Mouse (Mus musculus) heart, embryonic 15.5 days (tissue): ENCODE measurements at regions not wholly inside any gene's neighbourhood (a gene's known extent, or its start where the extent isn't known, plus 50 kb on each side); places are given as distances from the start of the nearest gene placed in this dataset.

Experiments used
- ATAC-seq: fragments of 200-750 bp; cut with Nextera tagmentation; replicated peaks from 2 replicates; pipeline ENCODE4 v1.8.0; 2017; ENCODE audit warnings: low read depth, moderate TSS enrichment; ENCODE audit not compliant: insufficient number of reproducible peaks, insufficient read depth, low FRiP score
- H3K27ac ChIP-seq: fragments of 300-500 bp; sonication (generic); 2 replicates; pipeline ENCODE4 v1.5.1; 2015; ENCODE audit warnings: mild to moderate bottlenecking, inconsistent platforms
- H3K27me3 ChIP-seq: fragments of 300-500 bp; sonication (generic); 2 replicates; pipeline ENCODE4 v1.6.1; 2015; ENCODE audit warnings: inconsistent platforms
- H3K36me3 ChIP-seq: fragments of 300-500 bp; sonication (generic); 2 replicates; pipeline ENCODE4 v1.6.1; 2015; ENCODE audit warnings: mild to moderate bottlenecking, inconsistent platforms
- H3K4me1 ChIP-seq: fragments of 300-500 bp; sonication (generic); replicated peaks from 2 replicates; pipeline ENCODE4 v1.6.1; 2015; ENCODE audit warnings: inconsistent platforms
- H3K4me2 ChIP-seq: fragments of 300-500 bp; sonication (generic); 2 replicates; pipeline ENCODE4 v1.6.1; 2015; ENCODE audit warnings: inconsistent platforms, mild to moderate bottlenecking, moderate library complexity
- H3K4me3 ChIP-seq: fragments of 300-500 bp; sonication (generic); 2 replicates; pipeline ENCODE4 v1.5.1; 2015; ENCODE audit warnings: mild to moderate bottlenecking, inconsistent platforms
- H3K9ac ChIP-seq: fragments of 300-500 bp; sonication (generic); 2 replicates; pipeline ENCODE4 v1.6.1; 2015; ENCODE audit warnings: mild to moderate bottlenecking, inconsistent platforms
- H3K9me3 ChIP-seq: fragments of 300-500 bp; sonication (generic); replicated peaks from 2 replicates; pipeline ENCODE4 v1.6.1; 2016; ENCODE audit warnings: inconsistent platforms
- WGBS: fragments of 180-500 bp; shearing (Covaris S2); methylation state at CpG from one replicate; pipeline ENCODE4 v1.1.7; 2015; ENCODE audit warnings: mixed read lengths; 5-methylcytosine and 5-hydroxymethylcytosine counted together

DNA sequence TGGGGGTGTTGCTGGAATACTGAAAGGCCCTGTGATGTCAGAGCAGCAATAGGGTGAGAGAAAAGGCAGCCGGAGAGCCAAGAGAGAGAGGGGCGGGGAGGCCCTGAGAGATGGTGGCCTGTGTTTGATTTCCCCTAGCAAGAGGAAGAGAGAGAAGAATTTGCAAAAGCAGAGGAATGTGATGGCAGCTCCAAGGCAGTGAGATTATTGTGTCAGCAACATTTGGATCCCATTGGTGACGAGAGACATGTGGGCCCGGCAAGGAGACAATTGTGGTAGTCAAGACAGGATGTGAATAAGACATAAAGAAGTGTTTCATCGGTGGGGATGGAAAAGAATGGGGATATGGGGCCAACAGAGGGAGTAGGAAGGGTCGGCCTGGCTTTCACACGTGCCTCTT is 138.3 kb downstream of the Zfp36l1 start:
- H3K9ac ChIP-seq, result no peak overlapping the region
- H3K27ac ChIP-seq, result peak overlapping the region; percentile 65
- H3K27me3 ChIP-seq, result no peaks in the 10 kb centered on the region
- peaks cover 46% of the 10 kb centered on the region for H3K4me1 ChIP-seq
- ATAC-seq, result peak; percentile 30
- no peak overlapping the region for H3K4me2 ChIP-seq
- H3K36me3 ChIP-seq, result no peaks in the 10 kb centered on the region
- H3K4me3 ChIP-seq, result no peak overlapping the region
- no peaks in the 10 kb centered on the region for H3K9me3 ChIP-seq
- WGBS, result 29% methylated on average over 7 of the region's 7 CpGs

DNA sequence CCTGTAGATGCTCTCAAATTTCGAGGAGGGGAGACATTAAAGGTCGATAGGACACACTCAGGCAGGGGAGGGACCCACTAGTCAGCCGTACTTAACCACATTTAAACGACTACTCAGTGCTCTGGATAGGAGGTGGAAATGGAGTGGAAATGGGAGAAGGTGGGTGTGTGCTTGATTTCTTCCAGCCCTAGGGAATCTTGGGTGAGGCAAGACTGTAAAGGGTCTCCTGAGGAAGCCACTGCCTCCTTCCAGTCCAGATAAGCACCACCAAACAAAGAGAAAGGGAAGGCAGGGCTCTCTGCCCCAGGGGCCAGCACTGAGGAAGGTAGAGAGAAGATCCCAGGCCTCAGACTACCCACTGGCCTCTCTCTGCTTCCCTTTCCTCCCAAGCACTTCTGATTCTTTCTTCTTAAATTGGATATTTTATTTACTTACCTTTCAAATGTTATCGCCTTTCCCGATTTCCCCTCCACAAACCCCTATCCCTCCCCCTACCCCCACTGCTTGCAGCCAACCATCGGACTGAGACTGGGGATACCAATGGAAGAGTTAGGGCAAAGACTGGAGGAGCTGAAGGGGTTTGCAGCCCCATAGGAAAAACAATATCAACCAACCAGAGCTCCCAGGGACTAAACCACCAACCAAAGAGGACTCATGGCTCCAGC is 139.1 kb downstream of the Zfp36l1 start:
- no peak for ATAC-seq
- H3K4me3 ChIP-seq, result no peak overlapping the region
- no peaks in the 10 kb centered on the region for H3K9me3 ChIP-seq
- no peaks in the 10 kb centered on the region for H3K36me3 ChIP-seq
- H3K4me2 ChIP-seq, result no peak overlapping the region
- WGBS, result 70% methylated on average over 7 of the region's 7 CpGs
- no peak overlapping the region for H3K9ac ChIP-seq
- H3K4me1 ChIP-seq, result peaks cover 51% of the 10 kb centered on the region
- no peaks in the 10 kb centered on the region for H3K27me3 ChIP-seq
- H3K27ac ChIP-seq, result peak overlapping the region; percentile 65

DNA sequence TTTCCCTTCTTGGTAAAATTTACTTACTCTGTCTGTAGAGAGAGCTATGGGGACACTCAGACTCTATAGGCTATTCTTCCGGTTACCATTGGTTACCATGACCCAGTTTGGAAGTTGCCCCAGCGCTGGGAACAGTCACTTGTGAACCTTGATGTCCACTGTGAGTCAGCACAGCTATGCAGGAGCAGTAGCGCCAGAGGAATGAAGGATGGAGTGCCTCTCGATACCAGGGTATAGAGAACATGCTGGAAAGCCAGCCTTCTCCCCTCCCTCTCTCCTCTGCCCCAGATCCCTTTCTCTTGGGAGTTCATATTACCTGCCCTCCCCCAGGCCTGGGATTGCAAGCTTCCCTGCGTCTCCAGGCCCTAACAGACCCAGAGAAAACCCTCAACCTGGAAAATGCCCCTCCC is 141.8 kb downstream of the Zfp36l1 start:
- 51% methylated on average over 5 of the region's 5 CpGs for WGBS

DNA sequence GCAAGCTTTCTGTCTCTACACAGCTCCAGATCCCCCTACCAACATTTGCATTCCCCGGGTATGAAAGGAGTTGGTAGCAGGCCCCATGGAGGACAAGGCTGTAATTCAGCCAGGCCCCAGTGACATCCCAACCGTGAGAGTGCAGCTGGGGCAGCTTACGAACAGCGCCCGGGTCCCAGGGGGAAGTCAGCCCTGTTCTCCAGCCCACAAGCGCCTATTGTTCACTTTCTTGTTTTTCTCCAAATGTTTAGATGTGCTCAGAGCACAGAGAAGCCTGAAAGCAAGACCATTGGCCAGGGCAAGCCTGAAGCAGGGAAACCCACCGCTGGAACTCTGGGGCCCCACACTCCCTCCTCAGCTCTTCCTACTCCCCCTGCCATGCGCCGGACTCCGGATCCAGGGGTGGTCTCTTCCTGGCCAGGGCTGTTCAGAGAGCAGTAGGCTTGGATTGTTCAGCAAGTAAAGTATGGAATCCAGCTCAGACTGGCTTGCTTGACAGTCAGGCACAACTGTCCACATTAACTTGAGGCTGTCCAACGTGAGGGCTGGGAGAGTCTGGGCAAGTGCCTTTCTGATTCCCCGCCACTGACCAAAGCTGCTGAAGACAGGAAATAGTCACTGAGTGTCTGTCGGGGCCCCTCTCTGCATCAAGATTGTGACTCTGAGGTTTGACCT is 142.4 kb downstream of the Zfp36l1 start:
- H3K27ac ChIP-seq, result peak overlapping the region; percentile 85
- no peaks in the 10 kb centered on the region for H3K36me3 ChIP-seq
- peak overlapping the region; percentile 16; the same call in 1 of the 2 replicates for H3K9ac ChIP-seq
- H3K4me1 ChIP-seq, result peaks cover 71% of the 10 kb centered on the region
- H3K4me2 ChIP-seq, result no peak overlapping the region
- H3K27me3 ChIP-seq, result no peaks in the 10 kb centered on the region
- no peaks in the 10 kb centered on the region for H3K9me3 ChIP-seq
- 38% methylated on average over 13 of the region's 13 CpGs for WGBS
- H3K4me3 ChIP-seq, result no peak overlapping the region
- peak; percentile 23; the same call in 1 of the 2 replicates for ATAC-seq

More for the DNA sequence above, 141.8 kb downstream of the Zfp36l1 start:
- Histone ChIP-seq H3K4me2 (no peak overlapping the region), H3K27ac (peak overlapping the region; percentile 85), H3K4me3 (no peak overlapping the region), H3K27me3 (no peaks in the 10 kb centered on the region), H3K36me3 (no peaks in the 10 kb centered on the region), H3K9me3 (no peaks in the 10 kb centered on the region), H3K9ac (no peak overlapping the region), H3K4me1 (peaks cover 71% of the 10 kb centered on the region)
- no peak for ATAC-seq

DNA sequence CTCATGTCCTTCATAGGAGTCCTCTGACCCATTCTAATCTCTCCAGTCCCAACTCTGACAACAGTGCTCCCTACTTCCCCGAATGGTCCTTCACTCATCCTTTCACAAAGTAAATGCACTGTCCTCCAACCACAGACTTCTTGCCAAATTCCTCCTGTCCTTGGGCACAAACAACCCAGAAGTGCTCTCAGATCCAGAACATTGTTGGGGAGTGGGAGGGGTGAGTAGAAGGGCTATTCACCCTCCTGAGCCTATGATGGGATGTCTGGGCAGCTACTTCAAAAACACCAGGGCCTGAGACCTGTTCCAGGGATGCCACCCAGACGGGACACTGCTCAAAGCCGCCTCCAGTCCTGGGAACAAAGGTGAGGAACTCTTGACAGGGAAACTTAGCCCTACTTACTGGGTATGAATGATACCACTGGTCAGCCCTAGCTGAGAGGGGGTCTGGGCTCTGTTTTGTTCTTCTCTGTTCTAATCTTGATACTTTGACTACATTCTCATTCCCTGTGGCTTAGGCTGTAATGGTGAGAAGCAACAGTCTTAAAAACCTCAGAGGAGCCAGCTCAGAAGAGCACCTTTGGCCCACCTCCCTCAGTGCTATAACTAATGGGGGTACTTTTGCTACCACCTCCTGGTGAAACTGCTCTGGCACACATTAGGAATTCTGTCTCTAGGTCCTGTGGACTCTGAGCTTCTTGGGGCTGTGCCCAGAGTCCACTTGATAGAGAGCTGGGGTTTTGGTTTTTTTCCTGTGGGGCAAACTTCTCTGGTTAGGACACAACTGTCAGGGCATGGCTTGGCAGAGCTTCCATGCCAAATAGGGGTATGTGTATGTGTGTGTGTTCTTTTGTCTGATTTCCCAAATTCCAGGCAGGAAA is 143.2 kb downstream of the Zfp36l1 start:
- H3K27ac ChIP-seq, result peak overlapping the region; percentile 85
- H3K9me3 ChIP-seq, result no peaks in the 10 kb centered on the region
- peak overlapping the region; percentile 16; the same call in 1 of the 2 replicates for H3K9ac ChIP-seq
- ATAC-seq, result peak; percentile 56
- no peaks in the 10 kb centered on the region for H3K36me3 ChIP-seq
- no peaks in the 10 kb centered on the region for H3K27me3 ChIP-seq
- WGBS, result 80% methylated on average over 3 of the region's 3 CpGs
- no peak overlapping the region for H3K4me3 ChIP-seq
- no peak overlapping the region for H3K4me2 ChIP-seq
- H3K4me1 ChIP-seq, result peaks cover 71% of the 10 kb centered on the region

DNA sequence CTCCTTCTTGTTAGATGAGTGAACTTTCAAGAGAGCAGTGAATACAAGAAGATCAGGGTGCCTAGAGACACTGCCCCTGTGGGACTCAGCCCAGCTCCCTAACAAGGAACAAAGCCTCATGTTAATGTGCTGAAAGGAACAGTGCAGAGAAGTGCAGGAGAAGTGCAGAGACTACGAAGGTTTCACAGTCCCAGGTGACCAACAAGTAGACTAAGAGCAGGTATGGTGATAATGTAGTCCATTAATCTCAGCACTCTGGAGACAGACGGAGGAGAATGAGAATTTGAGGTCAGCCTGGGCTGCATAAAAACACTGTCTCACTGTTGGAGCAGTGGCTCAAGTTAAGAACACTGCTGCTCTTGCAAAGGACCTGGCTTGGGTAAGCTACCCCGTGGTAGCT is 144.1 kb downstream of the Zfp36l1 start:
- H3K9me3 ChIP-seq, result no peaks in the 10 kb centered on the region

DNA sequence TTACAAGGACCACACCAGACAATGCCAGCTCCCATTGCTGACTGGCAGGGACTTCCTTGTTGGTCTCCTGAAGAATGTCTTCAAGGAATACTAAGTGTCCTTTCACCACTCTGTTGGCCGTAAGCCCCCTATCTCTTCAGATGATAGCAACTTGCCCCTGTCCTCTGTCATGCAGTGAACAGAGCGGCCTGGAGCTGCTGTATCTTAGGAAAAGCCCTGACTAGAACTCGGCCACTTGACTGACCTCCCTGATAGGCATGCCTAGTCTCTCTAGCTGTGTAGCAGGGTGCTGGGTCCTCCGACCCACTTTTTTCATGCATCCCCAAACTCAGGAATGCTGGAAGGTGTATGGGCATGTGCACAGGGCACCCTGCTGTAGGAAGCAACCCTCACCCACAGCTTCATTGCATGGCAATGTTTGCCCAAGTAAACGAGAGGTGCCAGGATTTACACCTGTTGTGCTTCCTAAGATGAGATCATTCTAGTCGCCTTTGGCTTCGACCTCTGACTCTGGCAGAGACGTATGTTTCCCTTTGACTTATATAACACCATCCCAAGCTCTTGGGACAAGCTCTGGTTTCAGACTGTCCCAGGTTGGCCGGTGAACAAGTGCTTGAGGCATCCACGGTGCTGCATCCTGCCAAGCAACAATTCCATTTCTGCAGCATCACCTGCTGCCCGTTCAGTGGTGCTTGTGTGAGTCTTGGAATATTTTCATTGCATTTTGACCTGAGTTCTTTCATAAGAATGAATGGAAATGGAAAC is 145.1 kb downstream of the Zfp36l1 start:
- H3K9ac ChIP-seq, result no peak overlapping the region; the same call in 1 of the 2 replicates
- H3K36me3 ChIP-seq, result no peaks in the 10 kb centered on the region
- 58% methylated on average over 11 of the region's 11 CpGs for WGBS
- peaks cover 62% of the 10 kb centered on the region for H3K4me1 ChIP-seq
- no peak for ATAC-seq
- no peaks in the 10 kb centered on the region for H3K27me3 ChIP-seq
- H3K4me3 ChIP-seq, result no peak overlapping the region
- no peak overlapping the region for H3K4me2 ChIP-seq
- H3K27ac ChIP-seq, result peak overlapping the region; percentile 73
- no peaks in the 10 kb centered on the region for H3K9me3 ChIP-seq

More for the DNA sequence above, 144.1 kb downstream of the Zfp36l1 start:
- Histone ChIP-seq H3K36me3 (no peaks in the 10 kb centered on the region), H3K9ac (no peak overlapping the region), H3K4me2 (no peak overlapping the region), H3K4me1 (peaks cover 64% of the 10 kb centered on the region), H3K27ac (no peak overlapping the region), H3K27me3 (no peaks in the 10 kb centered on the region), H3K4me3 (no peak overlapping the region)
- WGBS, result 70% methylated on average over 3 of the region's 3 CpGs
- ATAC-seq, result no peak

DNA sequence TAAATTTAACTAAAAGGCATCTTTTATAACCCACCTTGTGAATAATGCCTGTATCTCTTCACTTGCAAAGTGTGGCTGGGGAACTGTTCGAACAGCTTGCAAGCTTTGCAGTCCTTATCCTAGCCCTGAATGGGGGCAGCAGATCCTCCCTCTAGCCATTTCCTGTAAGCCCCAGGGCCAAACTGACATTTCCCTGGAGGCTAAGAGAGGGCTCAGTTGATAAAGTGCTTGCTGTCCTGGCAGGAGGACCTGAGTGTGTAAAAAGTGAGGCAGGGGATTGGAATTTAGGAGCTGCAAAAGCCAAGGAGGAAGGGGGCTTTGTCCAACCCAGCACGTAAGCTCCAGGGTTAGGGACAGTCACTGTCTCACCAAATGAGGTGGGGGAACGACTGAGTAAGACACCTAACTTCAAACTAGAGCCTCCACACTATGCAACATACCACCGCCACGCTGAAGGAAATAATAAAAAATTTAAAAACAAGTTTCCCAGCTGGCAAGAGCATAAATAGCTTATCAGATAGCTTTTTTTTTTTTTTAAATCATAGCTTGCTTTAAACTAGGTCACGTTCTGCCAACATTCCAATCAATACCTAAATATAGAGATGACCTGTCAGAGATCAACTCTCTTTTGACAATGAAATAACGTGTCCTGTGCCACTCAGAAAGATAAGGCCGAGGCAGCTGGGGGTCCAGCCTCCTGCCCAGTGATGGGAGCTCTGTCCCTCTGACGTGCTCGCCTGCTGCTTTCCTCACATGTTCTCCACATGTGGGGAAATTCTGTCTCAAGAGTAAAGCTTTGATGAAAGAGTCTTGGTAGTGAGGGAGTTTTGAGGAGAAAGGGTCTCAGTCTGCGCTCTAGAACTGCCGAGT is 146.0 kb downstream of the Zfp36l1 start:
- H3K36me3 ChIP-seq, result no peaks in the 10 kb centered on the region
- H3K4me3 ChIP-seq, result no peak overlapping the region
- WGBS, result 32% methylated on average over 12 of the region's 12 CpGs
- H3K4me2 ChIP-seq, result no peak overlapping the region
- no peak for ATAC-seq
- peak overlapping the region; percentile 10; the same call in 1 of the 2 replicates for H3K9ac ChIP-seq
- no peaks in the 10 kb centered on the region for H3K9me3 ChIP-seq
- peaks cover 62% of the 10 kb centered on the region for H3K4me1 ChIP-seq
- H3K27ac ChIP-seq, result peak overlapping the region; percentile 73
- no peaks in the 10 kb centered on the region for H3K27me3 ChIP-seq

DNA sequence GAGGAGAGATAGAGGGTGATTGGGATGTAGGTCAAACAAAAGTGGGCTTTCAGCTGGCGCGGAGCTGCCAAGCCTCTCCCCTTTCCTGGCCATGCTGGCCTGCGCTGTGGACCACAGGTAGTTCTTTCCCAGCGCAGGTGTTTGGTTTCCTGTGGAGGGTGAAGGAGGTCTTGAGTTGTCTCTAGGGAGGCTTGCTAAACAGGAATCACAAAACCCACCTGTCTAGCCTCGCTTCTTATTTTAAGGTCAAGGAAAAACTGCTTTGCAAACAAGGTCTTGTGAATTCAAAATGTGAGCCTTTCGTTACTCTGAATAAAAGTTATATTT is 146.6 kb downstream of the Zfp36l1 start:
- H3K4me2 ChIP-seq, result peak overlapping the region; percentile 81
- H3K27ac ChIP-seq, result peak overlapping the region; percentile 73
- no peak overlapping the region for H3K9ac ChIP-seq
- H3K4me3 ChIP-seq, result no peak overlapping the region
- no peaks in the 10 kb centered on the region for H3K9me3 ChIP-seq
- H3K4me1 ChIP-seq, result peaks cover 59% of the 10 kb centered on the region
- ATAC-seq, result no peak
- H3K36me3 ChIP-seq, result no peaks in the 10 kb centered on the region
- no peaks in the 10 kb centered on the region for H3K27me3 ChIP-seq
- 47% methylated on average over 6 of the region's 6 CpGs for WGBS
